Mouse (Mus musculus): ENCODE data around the gene Gltp.

Gltp gene

GRCm38 (mm10) chr5:114661029-114661428 lies 29.8 kb downstream of the Gltp start:
- no peak for DNase-seq (ENCODE audit: low spot score in 2 of 2)

- DNase-seq (ENCODE audit: low spot score in 2 of 2), result no peak
Observed at GRCm38 (mm10) chr5:114658255-114658654, 32.5 kb downstream of the Gltp start, which contains the start of gene Trpv4. Gene Trpv4 (minus strand): TSS chr5:114658421.

GRCm38 (mm10) chr5:114657426-114657825 lies 33.4 kb downstream of the Gltp start:
- no peak for DNase-seq (ENCODE audit: low spot score in 2 of 2)

GRCm38 (mm10) chr5:114656305-114656704 lies 34.5 kb downstream of the Gltp start:
- no peak for DNase-seq (ENCODE audit: low spot score in 2 of 2)

GRCm38 (mm10) chr5:114655721-114656120 lies 35.1 kb downstream of the Gltp start:
- DNase-seq (ENCODE audit: low spot score in 2 of 2), result no peak

GRCm38 (mm10) chr5:114653656-114654437 lies 36.9 kb downstream of the Gltp start:
- DNase-seq (ENCODE audit: low spot score in 2 of 2), result no peak

- DNase-seq (ENCODE audit: low spot score in 2 of 2), result no peak
Observed at GRCm38 (mm10) chr5:114651449-114651848, 39.3 kb downstream of the Gltp start.

- DNase-seq (ENCODE audit: low spot score in 2 of 2), result no peak
Observed at GRCm38 (mm10) chr5:114651002-114651401, 39.8 kb downstream of the Gltp start.

GRCm38 (mm10) chr5:114648728-114649311 lies 42.0 kb downstream of the Gltp start:
- no peak for DNase-seq (ENCODE audit: low spot score in 2 of 2)

GRCm38 (mm10) chr5:114647211-114647974 lies 43.4 kb downstream of the Gltp start:
- DNase-seq (ENCODE audit: low spot score in 2 of 2), result no peak

GRCm38 (mm10) chr5:114645916-114646315 lies 44.9 kb downstream of the Gltp start:
- DNase-seq (ENCODE audit: low spot score in 2 of 2), result no peak

- DNase-seq (ENCODE audit: low spot score in 2 of 2), result no peak
Observed at GRCm38 (mm10) chr5:114644918-114645317, 45.9 kb downstream of the Gltp start.

- DNase-seq (ENCODE audit: low spot score in 2 of 2), result no peak
Observed at GRCm38 (mm10) chr5:114640809-114641208, 50.0 kb downstream of the Gltp start.

GRCm38 (mm10) chr5:114639645-114639957 lies 51.2 kb downstream of the Gltp start:
- no peak for DNase-seq (ENCODE audit: low spot score in 2 of 2)

GRCm38 (mm10) chr5:114638769-114639644 lies 51.8 kb downstream of the Gltp start:
- peak; percentile 33 to 88 for DNase-seq (ENCODE audit: low spot score in 2 of 2)

GRCm38 (mm10) chr5:114636091-114636490 lies 54.7 kb downstream of the Gltp start:
- DNase-seq (ENCODE audit: low spot score in 2 of 2), result no peak

GRCm38 (mm10) chr5:114631336-114631735 lies 59.4 kb downstream of the Gltp start:
- no peak for DNase-seq (ENCODE audit: low spot score in 2 of 2)

GRCm38 (mm10) chr5:114625590-114625989 lies 65.2 kb downstream of the Gltp start:
- peak in 1 of 2 experiments; percentile 52 for DNase-seq (ENCODE audit: low spot score in 2 of 2)

GRCm38 (mm10) chr5:114620305-114620704 lies 70.5 kb downstream of the Gltp start:
- DNase-seq (ENCODE audit: low spot score in 2 of 2), result no peak
